Mouse (Mus musculus): Measurements from ENCODE around the gene Fkbp8.

GRCm38 (mm10) chr8:70502540-70502939, 25.0 kb upstream of the Fkbp8 start:
- TF ChIP-seq CTCF (IDR thresholded peaks at IDR 0.05; ENCODE audit: low read depth, low read length), result no peak
- no peak for TF ChIP-seq EP300 (IDR thresholded peaks at IDR 0.05; ENCODE audit: insufficient read depth, low read depth, low read length)
- no peak for TF ChIP-seq POLR2A (IDR thresholded peaks at IDR 0.05; ENCODE audit: insufficient read depth, low read length)

Measured in ES-Bruce4 (cell line).